Mouse (Mus musculus): ENCODE measurements around the gene Peli3. TPM values are rescaled to one million over a fixed set of nuclear protein-coding genes. Genes with fewer than 3 reads are reported as not detected.

Peli3 gene
- polyA plus RNA-seq, 1 experiment from 2014 or later: 0.46 TPM

- 87% methylated on average over 7 of the region's 7 CpGs for WGBS
- no peak for ATAC-seq (ENCODE audit: insufficient number of reproducible peaks, low FRiP score)
- H3K27ac ChIP-seq (ENCODE audit: poor library complexity, severe bottlenecking): no peak overlapping the region
- H3K9me3 ChIP-seq (replicated peaks): peaks cover 5% of the 10 kb centered on the region; the same call in 1 of the 2 replicates
- no peak overlapping the region for H3K9ac ChIP-seq
- H3K4me2 ChIP-seq: no peak overlapping the region
- H3K36me3 ChIP-seq: peaks cover 70% of the 10 kb centered on the region
- H3K27me3 ChIP-seq (replicated peaks): no peaks in the 10 kb centered on the region
- H3K4me3 ChIP-seq: no peak overlapping the region
- 0 out of 2 replicates have a peak, but pooled peaks cover 3% of the 10 kb centered on the region for H3K4me1 ChIP-seq (replicated peaks)
These were observed 33.6 kb downstream of the Peli3 start for GRCm38 (mm10) chr19:4909376-4909775.

GRCm38 (mm10) chr19:4908107-4908506 lies 34.8 kb downstream of the Peli3 start:
- H3K4me3 ChIP-seq: no peak overlapping the region
- no peaks in the 10 kb centered on the region for H3K27me3 ChIP-seq (replicated peaks)
- no peak overlapping the region for H3K27ac ChIP-seq (ENCODE audit: poor library complexity, severe bottlenecking)
- no peak overlapping the region for H3K4me2 ChIP-seq
- ATAC-seq (ENCODE audit: insufficient number of reproducible peaks, low FRiP score): no peak
- H3K36me3 ChIP-seq: peaks cover 57% of the 10 kb centered on the region
- H3K9ac ChIP-seq: no peak overlapping the region
- peaks cover 5% of the 10 kb centered on the region; the same call in 1 of the 2 replicates for H3K9me3 ChIP-seq (replicated peaks)
- 0 out of 2 replicates have a peak, but pooled peaks cover 3% of the 10 kb centered on the region for H3K4me1 ChIP-seq (replicated peaks)
- 76% methylated on average over 4 of the region's 4 CpGs for WGBS

DNA sequence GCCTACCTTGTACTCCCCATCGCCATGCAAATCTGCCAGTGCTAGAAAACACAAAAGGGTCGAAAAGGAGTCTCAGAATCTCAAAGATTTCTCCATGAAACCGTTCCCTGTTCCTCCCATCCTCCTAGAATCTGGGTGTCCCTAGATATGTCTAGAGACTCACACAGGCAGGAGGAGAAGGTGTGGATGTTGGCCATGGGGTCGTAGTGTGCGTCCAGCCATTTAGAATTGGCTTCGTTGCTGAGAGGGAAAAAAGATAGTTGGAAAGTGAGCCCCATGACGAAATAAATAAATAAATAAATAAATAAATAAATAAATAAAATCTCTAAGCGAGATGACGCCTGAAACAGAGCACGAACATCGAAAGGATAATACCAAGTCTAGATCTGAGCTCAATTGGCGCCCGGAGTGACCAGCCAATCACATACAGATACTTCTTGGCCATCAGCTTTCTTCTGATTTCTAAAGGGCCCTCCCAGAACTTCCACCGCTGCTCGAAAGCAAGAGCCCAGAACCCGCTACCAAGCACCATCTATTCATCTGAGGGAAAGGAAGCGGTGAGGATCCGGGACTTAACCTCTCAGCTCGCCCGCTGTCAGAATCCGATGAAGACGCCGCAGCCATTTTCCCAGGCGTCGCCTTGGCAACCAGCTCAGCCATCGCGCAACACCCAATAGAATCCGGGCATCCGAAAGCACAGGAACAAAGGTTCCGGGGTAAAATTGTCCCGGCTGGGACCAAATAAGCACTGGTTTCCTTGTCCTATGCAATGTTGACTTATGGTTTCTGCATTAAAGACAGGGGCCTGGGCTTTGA lies 36.7 kb downstream of the Peli3 start, which contains the start of gene Bbs1:
TSS of gene Bbs1 (minus strand) at position 650 of the 816 bp plus-strand sequence.
- 10% methylated on average over 31 of the region's 31 CpGs for WGBS
- peak within 1 kb of the TSS; percentile 71 for H3K4me2 ChIP-seq
- H3K27ac ChIP-seq (ENCODE audit: poor library complexity, severe bottlenecking): no peak within 1 kb of the TSS
- peak within 1 kb of the TSS; percentile 66; the same call in 1 of the 2 replicates for H3K9ac ChIP-seq
- 0 out of 2 replicates have a peak, but pooled peaks cover 3% of the 10 kb centered on the region for H3K4me1 ChIP-seq (replicated peaks)
- H3K4me3 ChIP-seq: peak within 1 kb of the TSS; percentile 67
- peaks cover 41% of the 10 kb centered on the region for H3K36me3 ChIP-seq
- 0 out of 2 replicates have a peak, but pooled peaks have one; percentile 51 for ATAC-seq (ENCODE audit: insufficient number of reproducible peaks, low FRiP score)
- no peaks in the 10 kb centered on the region for H3K27me3 ChIP-seq (replicated peaks)
- H3K9me3 ChIP-seq (replicated peaks): peaks cover 5% of the 10 kb centered on the region; the same call in 1 of the 2 replicates

GRCm38 (mm10) chr19:4899888-4900287 lies 43.0 kb downstream of the Peli3 start:
- Histone ChIP-seq H3K27me3 (replicated peaks) (0 out of 2 replicates have a peak, but pooled peaks cover 1% of the 10 kb centered on the region), H3K9ac (no peak overlapping the region), H3K9me3 (replicated peaks) (no peaks in the 10 kb centered on the region), H3K4me3 (no peak overlapping the region), H3K27ac (ENCODE audit: poor library complexity, severe bottlenecking) (no peak overlapping the region), H3K4me1 (replicated peaks) (no peaks in the 10 kb centered on the region; the same call in 1 of the 2 replicates), H3K4me2 (no peak overlapping the region), H3K36me3 (no peaks in the 10 kb centered on the region)
- no peak for ATAC-seq (ENCODE audit: insufficient number of reproducible peaks, low FRiP score)
- 66% methylated on average over 3 of the region's 3 CpGs for WGBS

DNA sequence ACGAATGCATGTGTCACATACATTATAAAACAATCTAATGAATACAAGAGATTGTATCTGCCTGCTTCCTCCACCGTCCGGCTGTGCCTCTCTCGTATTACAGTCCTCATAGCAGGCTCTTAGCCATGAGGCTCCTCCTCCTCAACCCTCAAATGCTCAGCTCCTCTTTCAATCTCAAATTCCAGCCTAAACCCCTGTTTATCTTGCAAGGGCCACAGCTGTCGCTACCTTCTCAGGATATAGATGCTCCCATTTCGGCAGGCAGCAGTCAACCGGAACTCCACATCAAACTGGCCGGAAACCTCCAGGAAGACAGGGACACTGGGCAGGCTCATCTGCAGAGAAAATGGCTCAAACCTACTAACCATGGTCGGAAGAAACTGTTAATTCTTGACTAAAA lies 44.0 kb downstream of the Peli3 start:
- Histone ChIP-seq H3K27me3 (replicated peaks) (0 out of 2 replicates have a peak, but pooled peaks cover 4% of the 10 kb centered on the region), H3K9ac (no peak overlapping the region), H3K9me3 (replicated peaks) (no peaks in the 10 kb centered on the region), H3K4me3 (no peak overlapping the region), H3K36me3 (no peaks in the 10 kb centered on the region), H3K4me1 (replicated peaks) (no peaks in the 10 kb centered on the region; the same call in 1 of the 2 replicates), H3K4me2 (no peak overlapping the region), H3K27ac (ENCODE audit: poor library complexity, severe bottlenecking) (no peak overlapping the region)
- WGBS: 68% methylated on average over 9 of the region's 9 CpGs
- ATAC-seq (ENCODE audit: insufficient number of reproducible peaks, low FRiP score): no peak

DNA sequence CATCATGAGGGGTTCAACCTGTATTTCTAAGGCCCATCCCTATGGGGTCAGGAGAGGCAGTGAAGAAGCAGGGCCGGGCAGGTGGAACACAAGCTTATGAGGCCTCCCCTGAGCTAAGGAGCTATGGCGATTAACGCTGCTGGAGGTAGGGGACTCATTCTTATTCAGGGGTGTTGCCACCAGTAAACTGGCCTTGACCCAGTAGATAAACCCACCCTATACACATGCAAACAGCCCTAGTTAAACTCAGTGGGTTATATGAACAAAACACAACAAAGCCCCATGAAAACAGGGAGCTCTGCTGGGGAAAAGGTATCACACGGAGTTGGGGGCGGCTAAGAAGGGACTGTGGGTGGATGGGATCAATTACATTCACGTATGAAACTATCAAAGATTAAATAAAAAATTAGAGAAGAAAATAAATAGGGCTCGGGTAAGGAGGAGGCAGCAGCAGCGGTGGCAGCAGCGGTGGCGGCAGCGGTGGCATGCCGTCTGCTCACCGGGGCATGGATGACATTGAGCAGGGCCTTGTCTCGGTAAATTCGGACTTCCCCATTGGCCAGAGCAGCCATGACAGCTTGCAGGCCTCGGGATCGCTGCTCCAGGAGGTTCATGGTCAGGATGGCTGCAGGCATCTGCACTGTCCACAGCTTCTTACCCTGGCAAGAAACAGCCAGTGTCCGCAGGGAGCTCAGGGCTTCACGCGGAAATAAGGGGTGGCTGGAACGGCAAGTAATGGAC lies 46.0 kb downstream of the Peli3 start:
- Histone ChIP-seq H3K27me3 (replicated peaks) (peaks cover 11% of the 10 kb centered on the region; the same call in 1 of the 2 replicates), H3K4me2 (peak overlapping the region; percentile 9; the same call in 1 of the 2 replicates), H3K4me3 (no peak overlapping the region), H3K9ac (no peak overlapping the region), H3K36me3 (no peaks in the 10 kb centered on the region; the same call in 1 of the 2 replicates), H3K4me1 (replicated peaks) (no peaks in the 10 kb centered on the region; the same call in 1 of the 2 replicates), H3K9me3 (replicated peaks) (no peaks in the 10 kb centered on the region), H3K27ac (ENCODE audit: poor library complexity, severe bottlenecking) (no peak overlapping the region)
- WGBS: 49% methylated on average over 21 of the region's 21 CpGs
- 0 out of 2 replicates have a peak, but pooled peaks have one; percentile 15 for ATAC-seq (ENCODE audit: insufficient number of reproducible peaks, low FRiP score)

GRCm38 (mm10) chr19:4891798-4892197 lies 51.1 kb downstream of the Peli3 start:
- Histone ChIP-seq H3K27ac (ENCODE audit: poor library complexity, severe bottlenecking) (no peak overlapping the region), H3K4me3 (no peak overlapping the region), H3K27me3 (replicated peaks) (peaks cover 27% of the 10 kb centered on the region), H3K4me2 (no peak overlapping the region), H3K4me1 (replicated peaks) (no peaks in the 10 kb centered on the region), H3K9ac (no peak overlapping the region), H3K9me3 (replicated peaks) (no peaks in the 10 kb centered on the region), H3K36me3 (no peaks in the 10 kb centered on the region; the same call in 1 of the 2 replicates)
- ATAC-seq (ENCODE audit: insufficient number of reproducible peaks, low FRiP score): no peak
- WGBS: 74% methylated on average over 3 of the region's 3 CpGs

DNA sequence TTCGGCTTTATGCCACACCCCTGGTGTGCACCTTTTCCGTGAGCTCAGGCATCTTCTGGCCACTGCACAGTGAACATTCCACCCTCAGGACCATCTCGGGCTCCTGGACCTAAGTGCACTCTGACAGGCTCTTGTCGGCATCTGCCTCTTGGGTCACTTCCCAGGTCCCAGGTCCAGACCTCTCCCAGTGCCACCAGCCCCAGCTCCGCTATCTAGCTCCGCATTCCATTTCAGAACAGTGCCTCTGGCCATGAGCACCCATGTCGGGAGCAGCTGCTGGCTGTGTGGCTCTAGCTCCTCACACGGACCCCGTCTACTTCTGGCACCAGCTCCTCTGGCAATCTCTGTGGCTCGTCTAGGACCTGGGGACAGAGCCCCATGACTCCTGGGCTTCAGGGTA lies 53.1 kb downstream of the Peli3 start:
- ATAC-seq (ENCODE audit: insufficient number of reproducible peaks, low FRiP score): no peak
- H3K4me3 ChIP-seq: no peak overlapping the region
- no peak overlapping the region for H3K27ac ChIP-seq (ENCODE audit: poor library complexity, severe bottlenecking)
- H3K4me1 ChIP-seq (replicated peaks): no peaks in the 10 kb centered on the region
- no peak overlapping the region for H3K4me2 ChIP-seq
- H3K9ac ChIP-seq: no peak overlapping the region
- WGBS: 61% methylated on average over 10 of the region's 10 CpGs
- H3K9me3 ChIP-seq (replicated peaks): no peaks in the 10 kb centered on the region
- H3K27me3 ChIP-seq (replicated peaks): peaks cover 25% of the 10 kb centered on the region
- no peaks in the 10 kb centered on the region; the same call in 1 of the 2 replicates for H3K36me3 ChIP-seq

- no peaks in the 10 kb centered on the region for H3K9me3 ChIP-seq (replicated peaks)
These were observed 59.0 kb downstream of the Peli3 start for GRCm38 (mm10) chr19:4883961-4884360.

More at GRCm38 (mm10) chr19:4883961-4884360, 59.0 kb downstream of the Peli3 start:
- H3K36me3 ChIP-seq: no peaks in the 10 kb centered on the region
- H3K9ac ChIP-seq: no peak overlapping the region
- H3K4me3 ChIP-seq: no peak overlapping the region
- ATAC-seq (ENCODE audit: insufficient number of reproducible peaks, low FRiP score): no peak
- H3K27ac ChIP-seq (ENCODE audit: poor library complexity, severe bottlenecking): no peak overlapping the region
- peaks cover 4% of the 10 kb centered on the region; the same call in 1 of the 2 replicates for H3K4me1 ChIP-seq (replicated peaks)
- WGBS: 73% methylated on average over 4 of the region's 4 CpGs
- H3K4me2 ChIP-seq: no peak overlapping the region
- no peaks in the 10 kb centered on the region for H3K27me3 ChIP-seq (replicated peaks)

Data from heart, embryonic 12.5 days (tissue).